Mouse (Mus musculus) thymus, adult 18-20 months (tissue): Measurements from ENCODE around the gene Mindy1.
"Not testable (repeated sequence)": the region's sequence is repeated elsewhere in the genome, so short reads cannot be mapped to it uniquely, and the experiment has no call there.

Experiments
- DNase-seq, 2 experiments: peaks; one replicate each; pipeline ENCODE4 v3.0.0; 2022; ENCODE audit warnings: mixed read lengths in 2 of 2

Mindy1 gene

GRCm38 (mm10) chr3:95324454-95325144 is 43.5 kb downstream of the Mindy1 start:
- DNase-seq: no peak

GRCm38 (mm10) chr3:95328803-95329404 is 47.8 kb downstream of the Mindy1 start:
- no peak for DNase-seq

GRCm38 (mm10) chr3:95331528-95331927 is 50.4 kb downstream of the Mindy1 start:
- no peak for DNase-seq

GRCm38 (mm10) chr3:95337345-95337744 is 56.2 kb downstream of the Mindy1 start:
- no peak for DNase-seq

GRCm38 (mm10) chr3:95338251-95338650 is 57.1 kb downstream of the Mindy1 start:
- no peak for DNase-seq

- DNase-seq: not testable (repeated sequence)
Observed at GRCm38 (mm10) chr3:95343356-95344000, 62.3 kb downstream of the Mindy1 start.
